Comparison of ENCODE assay signal across 8 mouse cellular contexts in genomic region chr3:103101909-103102308, GRCm38 (mm10). TPM values are rescaled to one million over a fixed set of nuclear protein-coding genes. Genes with fewer than 3 reads are reported as not detected.
DNase-seq lines count a peak whose midpoint lies in the region; ATAC-seq and TF ChIP-seq lines count a peak whose summit lies in the region.

No protein-coding gene starts in this region.

- H3K4me3 ChIP-seq in kidney, postnatal 0 days (replicated peaks; ENCODE audit: low read depth, low read length): peak overlapping the region; percentile 63
- H3K4me3 ChIP-seq in forebrain, embryonic 14.5 days (ENCODE audit: low read depth, low read length): peak overlapping the region; percentile 56
- H3K4me3 ChIP-seq in neural tube, embryonic 14.5 days (ENCODE audit: low read depth, low read length): peak overlapping the region; percentile 45

- ATAC-seq in kidney, postnatal 0 days (replicated peaks; ENCODE audit: low FRiP score, low read depth): peak; percentile 8
- peak; percentile 21 for ATAC-seq in activated CD4-positive, CD25-positive, alpha-beta regulatory T cell, adult 4 months
- ATAC-seq in forebrain, embryonic 14.5 days: peak; percentile 13
- ATAC-seq in neural tube, embryonic 14.5 days (ENCODE audit: low read depth): peak; percentile 18; the same call in 1 of the 2 replicates

- peak overlapping the region; percentile 75 for H3K4me2 ChIP-seq in kidney, postnatal 0 days (ENCODE audit: low read length)
- peak overlapping the region; percentile 95 for H3K4me2 ChIP-seq in forebrain, embryonic 14.5 days (ENCODE audit: low read length)
- H3K4me2 ChIP-seq in neural tube, embryonic 14.5 days (ENCODE audit: low read depth, low read length): peak overlapping the region; percentile 66

- 0% methylated on average over 14 of the region's 14 CpGs for WGBS in kidney, postnatal 0 days
- 3% methylated on average over 14 of the region's 14 CpGs for WGBS in forebrain, embryonic 14.5 days
- WGBS in neural tube, embryonic 14.5 days: 3% methylated on average over 14 of the region's 14 CpGs

- H3K9me3 ChIP-seq in kidney, postnatal 0 days (replicated peaks; ENCODE audit: low read length): no peaks in the 10 kb centered on the region
- no peaks in the 10 kb centered on the region for H3K9me3 ChIP-seq in forebrain, embryonic 14.5 days (replicated peaks; ENCODE audit: control insufficient read depth, low read length)
- H3K9me3 ChIP-seq in neural tube, embryonic 14.5 days (ENCODE audit: control insufficient read depth, low read length): no peaks in the 10 kb centered on the region

- no peak overlapping the region for H3K27ac ChIP-seq in kidney, postnatal 0 days
- no peak overlapping the region for H3K27ac ChIP-seq in forebrain, embryonic 14.5 days (ENCODE audit: low read depth, low read length)
- H3K27ac ChIP-seq in neural tube, embryonic 14.5 days (ENCODE audit: low read depth, low read length): no peak overlapping the region

- H3K4me1 ChIP-seq in kidney, postnatal 0 days (replicated peaks; ENCODE audit: insufficient read depth, low read length): no peaks in the 10 kb centered on the region; the same call in 1 of the 2 replicates
- H3K4me1 ChIP-seq in forebrain, embryonic 14.5 days (ENCODE audit: control insufficient read depth, insufficient read depth, low read length): peaks cover 3% of the 10 kb centered on the region; the same call in 1 of the 2 replicates
- no peaks in the 10 kb centered on the region for H3K4me1 ChIP-seq in neural tube, embryonic 14.5 days (ENCODE audit: control insufficient read depth, insufficient read depth, low read length)

- H3K27me3 ChIP-seq in kidney, postnatal 0 days (ENCODE audit: insufficient read depth, low read length): no peaks in the 10 kb centered on the region
- H3K27me3 ChIP-seq in forebrain, embryonic 14.5 days (replicated peaks; ENCODE audit: control insufficient read depth, insufficient read depth, low read length): no peaks in the 10 kb centered on the region
- peaks cover 12% of the 10 kb centered on the region; the same call in 1 of the 2 replicates for H3K27me3 ChIP-seq in neural tube, embryonic 14.5 days (ENCODE audit: control insufficient read depth, insufficient read depth, low read length)

- peak overlapping the region; percentile 57; the same call in 1 of the 2 replicates for H3K9ac ChIP-seq in kidney, postnatal 0 days (ENCODE audit: low read depth, low read length)
- H3K9ac ChIP-seq in forebrain, embryonic 14.5 days (ENCODE audit: low read length): peak overlapping the region; percentile 61
- H3K9ac ChIP-seq in neural tube, embryonic 14.5 days (replicated peaks; ENCODE audit: low read depth, low read length): peak overlapping the region; percentile 46; the same call in 1 of the 2 replicates

- H3K36me3 ChIP-seq in kidney, postnatal 0 days (ENCODE audit: insufficient read depth, low read length): no peaks in the 10 kb centered on the region
- no peaks in the 10 kb centered on the region for H3K36me3 ChIP-seq in forebrain, embryonic 14.5 days (ENCODE audit: control insufficient read depth, insufficient read depth, low read length)
- no peaks in the 10 kb centered on the region for H3K36me3 ChIP-seq in neural tube, embryonic 14.5 days (ENCODE audit: control insufficient read depth, insufficient read depth, low read length)

- TF ChIP-seq CTCF in kidney, postnatal 0 days (IDR thresholded peaks at IDR 0.05; ENCODE audit: low read depth): no peak

- DNase-seq in kidney, postnatal 0 days (ENCODE audit: low spot score): no peak
- no peak for DNase-seq in kidney, adult 8-10 months
- DNase-seq in forebrain, embryonic 14.5 days (ENCODE audit: low spot score): no peak
- peak; percentile 80 for DNase-seq in liver
- no peak for DNase-seq in embryo, embryonic 10.5 days (ENCODE audit: low spot score)
- DNase-seq in layer of hippocampus, adult 9-10 months (ENCODE audit: low spot score): no peak

RNA-seq across cellular contexts. Expression of gene Dennd2c, which starts 0.5 kb away (rescaled TPM):
- 2.3 and 2.8 TPM in 2 replicates for polyA plus RNA-seq in kidney, postnatal 0 days (2015; fragmentation: Nextera tagmentation; extraction: Ambion mirVana)
- polyA plus RNA-seq in activated CD4-positive, CD25-positive, alpha-beta regulatory T cell, adult 4 months (2017; shearing (Covaris generic)): 1 to 10 TPM; 1.4 TPM
- polyA plus RNA-seq in forebrain, embryonic 14.5 days (2014; fragmentation: Nextera tagmentation; extraction: Ambion mirVana): 0.66 and 0.88 TPM in 2 replicates
- polyA plus RNA-seq in neural tube, embryonic 14.5 days (2014; fragmentation: Nextera tagmentation; extraction: Ambion mirVana): 1.7 and 2.3 TPM in 2 replicates

RNA-seq across cellular contexts. Expression of gene Ampd1, which starts 28.1 kb away (rescaled TPM):
- polyA plus RNA-seq in kidney, postnatal 0 days (2015; fragmentation: Nextera tagmentation; extraction: Ambion mirVana): not detected in 2 replicates
- 1 to 10 TPM; 2.9 to 3.3 TPM for polyA plus RNA-seq in activated CD4-positive, CD25-positive, alpha-beta regulatory T cell, adult 4 months (2017; shearing (Covaris generic))
- polyA plus RNA-seq in forebrain, embryonic 14.5 days (2014; fragmentation: Nextera tagmentation; extraction: Ambion mirVana): not detected in 2 replicates
- 0.20 TPM in 1 of 2 replicates, not detected in the other for polyA plus RNA-seq in neural tube, embryonic 14.5 days (2014; fragmentation: Nextera tagmentation; extraction: Ambion mirVana)

RNA-seq across cellular contexts. Expression of gene Nras, which starts 43.8 kb away (rescaled TPM):
- polyA plus RNA-seq in kidney, postnatal 0 days (2015; fragmentation: Nextera tagmentation; extraction: Ambion mirVana): 53.2 and 57.1 TPM in 2 replicates
- polyA plus RNA-seq in activated CD4-positive, CD25-positive, alpha-beta regulatory T cell, adult 4 months (2017; shearing (Covaris generic)): 100 to 1,000 TPM in 1 of 2 experiments, 10 to 100 TPM in 1; 96.1 to 112 TPM
- 108 and 120 TPM in 2 replicates for polyA plus RNA-seq in forebrain, embryonic 14.5 days (2014; fragmentation: Nextera tagmentation; extraction: Ambion mirVana)
- 79.8 and 89.8 TPM in 2 replicates for polyA plus RNA-seq in neural tube, embryonic 14.5 days (2014; fragmentation: Nextera tagmentation; extraction: Ambion mirVana)
